Mouse (Mus musculus) cerebellum, adult 8-10 months (tissue): ENCODE data around the gene Gadd45b.

Experiments used
- DNase-seq: peaks from one replicate; pipeline ENCODE4 v3.0.0; 2022

Gene Gadd45b

DNA sequence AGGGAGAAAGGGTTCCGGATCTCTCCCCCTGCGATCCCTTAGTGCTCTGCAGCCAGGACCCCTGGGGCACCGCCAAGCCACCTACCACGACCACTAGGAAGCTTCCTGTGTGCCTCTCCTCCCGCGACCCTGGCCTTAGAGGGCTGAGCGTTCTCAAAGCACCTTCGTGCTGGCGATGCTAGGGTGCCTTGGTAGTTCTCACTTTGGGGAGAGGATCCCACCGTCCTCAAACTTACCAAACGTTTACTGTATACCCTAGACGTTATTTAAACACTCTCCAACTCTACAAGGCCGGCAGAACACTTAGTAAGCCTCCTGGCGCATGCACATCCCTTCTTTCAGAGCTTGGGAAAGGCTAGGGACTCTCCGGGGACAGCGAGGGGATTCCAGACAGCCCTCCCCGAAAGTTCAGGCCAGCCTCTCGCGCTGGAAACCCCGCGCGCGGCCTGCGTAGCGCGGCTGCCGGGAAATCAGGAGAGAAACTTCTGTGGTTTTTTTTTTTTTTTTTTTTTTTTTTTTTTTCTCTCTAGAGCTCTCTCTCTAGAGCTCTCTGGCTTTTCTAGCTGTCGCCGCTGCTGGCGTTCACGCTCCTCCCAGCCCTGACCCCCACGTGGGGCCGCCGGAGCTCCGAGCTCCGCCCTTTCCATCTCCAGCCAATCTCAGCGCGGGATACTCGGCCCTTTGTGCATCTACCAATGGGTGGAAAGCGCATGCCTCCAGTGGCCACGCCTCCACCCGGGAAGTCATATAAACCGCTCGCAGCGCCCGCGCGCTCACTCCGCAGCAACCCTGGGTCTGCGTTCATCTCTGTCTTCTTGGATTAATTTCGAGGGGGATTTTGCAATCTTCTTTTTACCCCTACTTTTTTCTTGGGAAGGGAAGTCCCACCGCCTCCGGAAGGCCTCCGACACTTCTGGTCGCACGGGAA is at the start of gene Gadd45b:
Gene Gadd45b (plus strand): TSS at position 775 of the 928 bp plus-strand sequence.
- peak; percentile 98 for DNase-seq

DNA sequence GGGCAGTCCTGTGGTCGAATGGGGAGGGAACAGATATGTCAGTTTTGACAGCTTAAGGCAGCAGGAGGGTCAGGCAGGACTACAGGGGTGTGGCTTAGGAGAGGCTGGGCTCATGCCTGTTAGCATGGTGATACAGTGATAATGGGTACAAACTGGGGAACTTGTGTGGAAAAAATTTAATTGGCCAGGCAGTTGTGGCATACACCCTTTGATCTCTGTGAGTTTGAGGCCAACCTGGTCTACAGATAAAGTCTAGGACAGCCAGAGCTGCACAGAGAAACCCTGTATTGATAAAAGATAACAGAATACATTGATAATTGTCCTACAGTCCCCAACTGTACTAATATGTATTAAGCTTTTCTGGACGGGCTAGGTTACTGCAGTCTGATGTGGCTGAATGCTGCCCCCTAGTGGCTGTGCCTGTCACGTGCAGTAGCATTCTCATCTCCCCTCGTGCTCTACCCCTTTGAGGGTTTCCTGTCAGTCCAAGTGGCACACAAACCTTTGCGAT is 49.7 kb upstream of the Gadd45b start:
- peak; percentile 78 for DNase-seq

DNA sequence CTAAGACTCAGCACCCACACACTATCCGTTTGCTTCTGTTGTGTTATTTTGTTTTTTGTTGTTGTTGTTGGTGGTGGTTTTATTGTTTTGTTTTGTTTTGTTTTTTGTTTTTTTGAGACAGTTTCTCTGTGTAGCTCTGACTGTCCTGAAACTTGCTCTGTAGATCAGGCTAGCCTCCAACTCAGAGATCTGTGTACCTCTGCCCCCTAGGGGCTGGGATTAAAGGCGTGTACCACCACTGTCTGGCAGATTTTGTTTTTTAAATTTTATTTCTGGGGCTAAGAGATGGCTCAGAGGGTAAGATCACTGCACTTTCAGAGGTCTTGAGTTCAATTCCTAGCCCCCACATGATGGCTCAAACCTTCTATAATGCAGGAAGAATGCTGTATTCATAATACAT is 49.0 kb upstream of the Gadd45b start:
- DNase-seq: no peak

DNA sequence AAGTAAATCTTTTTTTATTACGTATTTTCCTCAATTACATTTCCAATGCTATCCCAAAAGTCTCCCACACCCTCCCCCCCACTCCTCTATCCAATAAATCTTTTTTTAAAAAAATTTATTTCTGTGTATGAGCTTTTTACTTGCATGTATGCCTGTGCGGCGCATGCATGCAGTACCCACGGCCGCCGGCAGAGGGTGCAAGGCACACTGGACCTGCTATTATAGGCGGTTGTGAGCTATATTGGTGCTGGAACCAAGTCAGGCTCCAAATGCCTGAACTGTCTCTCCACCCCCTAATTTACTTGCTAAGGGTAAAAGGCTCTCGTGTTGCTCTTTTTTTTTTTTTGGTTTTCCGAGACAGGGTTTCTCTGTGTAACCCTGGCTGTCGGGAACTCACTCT is 48.6 kb upstream of the Gadd45b start:
- DNase-seq: peak; percentile 73

DNA sequence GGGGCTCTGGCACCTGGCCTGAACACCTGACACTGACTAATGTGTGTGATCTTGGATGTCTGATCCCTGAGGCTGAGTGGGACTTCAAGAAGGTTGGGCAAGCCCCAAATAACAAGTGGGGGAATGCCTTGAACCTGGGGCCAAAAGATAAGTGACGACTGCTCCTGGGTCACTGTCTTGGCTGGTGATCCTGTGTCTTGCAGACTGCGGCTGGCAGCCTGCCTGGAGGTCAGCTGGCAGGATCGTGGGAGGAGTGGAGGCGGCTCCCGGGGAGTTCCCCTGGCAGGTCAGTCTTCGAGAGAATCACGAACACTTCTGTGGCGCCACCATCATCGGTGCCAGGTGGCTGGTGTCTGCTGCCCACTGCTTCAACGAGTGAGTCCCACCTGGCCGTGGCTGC is 42.7 kb upstream of the Gadd45b start:
- DNase-seq: peak; percentile 72

DNA sequence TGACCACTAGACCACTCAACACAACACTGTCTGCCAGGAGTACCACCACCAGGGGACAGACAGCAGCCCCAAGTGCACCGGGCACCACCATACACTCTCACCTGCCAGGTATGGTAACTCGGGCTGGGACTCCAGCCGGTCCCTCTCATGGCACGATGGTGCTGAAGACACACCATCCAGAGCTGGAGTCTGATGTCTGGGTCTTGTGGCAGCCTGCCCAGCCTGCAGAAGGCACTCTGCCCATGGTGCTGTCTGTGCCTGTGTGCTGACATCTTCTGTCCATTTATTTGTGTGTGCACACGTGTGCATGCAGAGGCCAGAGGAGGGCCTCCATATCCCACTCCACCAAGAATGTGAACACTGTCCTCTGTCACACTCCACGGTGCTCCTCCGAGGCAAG is 34.8 kb upstream of the Gadd45b start:
- DNase-seq: no peak

DNA sequence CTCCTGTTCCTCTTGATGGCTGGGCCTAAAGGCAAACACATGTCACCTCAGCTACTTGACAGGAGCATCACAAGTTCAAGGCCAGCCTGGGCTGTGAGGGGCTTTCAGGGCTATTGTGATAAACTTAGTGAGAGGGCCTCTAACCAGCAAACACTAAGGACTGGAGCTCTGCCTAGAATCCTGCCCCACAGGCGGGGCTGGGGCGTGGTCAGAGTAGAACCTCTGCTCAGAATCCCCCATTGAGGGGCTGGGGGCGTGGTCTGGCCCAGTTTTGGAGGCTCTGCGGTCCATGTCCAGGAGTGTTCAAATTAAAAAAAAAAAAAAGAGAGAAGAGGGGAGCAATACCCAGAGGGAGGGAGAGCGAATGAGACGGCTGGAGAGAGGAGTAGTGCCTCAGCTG is 34.2 kb upstream of the Gadd45b start:
- no peak for DNase-seq

DNA sequence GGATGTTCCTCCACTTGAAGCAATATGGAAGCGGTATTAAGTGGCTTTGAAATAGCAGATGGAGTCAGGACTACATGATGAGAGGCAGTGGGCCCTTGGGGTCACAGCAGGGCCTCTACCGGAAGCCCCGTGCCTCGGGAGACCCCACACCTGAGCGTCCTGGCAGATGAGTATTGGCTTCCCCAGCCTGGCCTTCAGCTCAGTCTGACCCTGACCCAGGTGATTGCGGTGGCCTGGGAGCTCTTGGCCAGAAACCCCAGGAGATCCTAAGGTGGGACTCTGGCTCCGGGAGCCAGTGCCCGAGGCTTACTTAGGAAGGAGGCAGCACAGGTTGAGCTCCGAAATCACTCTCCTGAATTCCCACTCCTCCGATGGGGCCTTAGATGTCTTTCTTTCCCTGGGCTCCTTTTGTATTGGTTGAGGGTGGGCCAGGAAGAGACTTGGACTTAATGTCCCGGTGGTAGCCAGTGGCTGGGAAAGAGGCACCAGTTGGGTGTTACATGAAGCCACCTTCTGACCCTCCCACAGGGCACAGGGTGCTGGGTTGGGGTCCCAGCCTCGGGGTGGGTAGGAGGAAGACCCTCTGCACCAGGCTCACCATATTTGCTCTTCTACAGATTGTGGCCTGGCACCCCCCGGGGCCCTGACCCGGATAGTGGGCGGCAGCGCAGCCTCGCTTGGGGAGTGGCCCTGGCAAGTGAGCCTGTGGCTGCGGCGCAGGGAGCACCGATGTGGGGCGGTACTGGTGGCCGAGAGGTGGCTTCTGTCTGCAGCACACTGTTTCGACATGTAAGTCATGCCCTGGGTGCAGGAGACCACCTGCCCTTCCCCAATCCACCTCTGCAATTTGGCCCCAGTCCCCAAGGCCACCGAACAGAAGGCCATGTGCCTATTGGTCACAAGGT is 33.0 kb upstream of the Gadd45b start:
- DNase-seq: no peak

DNA sequence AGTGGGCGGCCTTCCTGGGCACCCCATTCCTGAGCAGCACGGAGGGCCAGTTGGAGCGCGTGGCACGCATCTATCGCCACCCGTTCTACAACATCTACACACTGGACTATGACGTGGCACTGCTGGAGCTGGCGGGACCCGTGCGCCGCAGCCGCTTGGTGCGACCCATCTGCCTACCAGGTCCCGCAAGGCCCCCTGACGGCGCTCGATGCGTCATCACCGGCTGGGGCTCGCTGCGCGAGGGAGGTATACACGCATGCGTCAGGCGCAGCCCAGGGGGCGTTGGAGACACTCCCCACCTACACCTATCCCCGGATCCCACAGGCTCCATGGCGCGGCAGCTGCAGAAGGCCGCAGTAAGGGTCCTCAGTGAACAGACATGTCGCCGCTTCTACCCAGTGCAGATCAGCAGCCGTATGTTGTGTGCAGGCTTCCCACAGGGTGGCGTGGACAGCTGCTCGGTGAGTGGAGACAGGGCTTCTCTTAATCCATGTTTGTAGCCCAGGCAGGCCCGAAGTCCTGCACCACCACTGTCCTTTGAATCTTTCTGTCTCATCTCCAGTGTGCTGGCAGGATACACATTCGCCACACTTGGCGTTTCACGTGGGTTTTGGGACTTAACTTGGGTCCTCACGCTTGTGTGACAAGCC is 31.9 kb upstream of the Gadd45b start:
- DNase-seq: no peak

DNA sequence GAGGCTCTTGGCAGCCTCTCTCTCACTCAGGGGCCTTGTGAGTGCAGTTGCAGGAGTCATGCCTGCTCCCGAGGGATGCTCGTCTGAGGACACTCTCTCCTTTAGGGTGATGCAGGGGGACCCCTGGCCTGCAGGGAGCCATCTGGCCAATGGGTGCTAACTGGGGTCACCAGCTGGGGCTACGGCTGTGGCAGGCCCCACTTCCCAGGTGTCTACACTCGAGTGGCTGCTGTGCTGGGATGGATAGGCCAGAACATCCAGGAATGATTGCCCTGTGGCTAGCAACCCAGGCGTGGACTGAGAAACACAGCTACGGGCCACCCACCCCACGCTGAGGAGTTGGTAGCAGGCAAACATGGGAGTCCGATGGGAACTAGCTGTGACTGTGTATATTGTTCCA is 30.8 kb upstream of the Gadd45b start:
- DNase-seq: no peak

DNA sequence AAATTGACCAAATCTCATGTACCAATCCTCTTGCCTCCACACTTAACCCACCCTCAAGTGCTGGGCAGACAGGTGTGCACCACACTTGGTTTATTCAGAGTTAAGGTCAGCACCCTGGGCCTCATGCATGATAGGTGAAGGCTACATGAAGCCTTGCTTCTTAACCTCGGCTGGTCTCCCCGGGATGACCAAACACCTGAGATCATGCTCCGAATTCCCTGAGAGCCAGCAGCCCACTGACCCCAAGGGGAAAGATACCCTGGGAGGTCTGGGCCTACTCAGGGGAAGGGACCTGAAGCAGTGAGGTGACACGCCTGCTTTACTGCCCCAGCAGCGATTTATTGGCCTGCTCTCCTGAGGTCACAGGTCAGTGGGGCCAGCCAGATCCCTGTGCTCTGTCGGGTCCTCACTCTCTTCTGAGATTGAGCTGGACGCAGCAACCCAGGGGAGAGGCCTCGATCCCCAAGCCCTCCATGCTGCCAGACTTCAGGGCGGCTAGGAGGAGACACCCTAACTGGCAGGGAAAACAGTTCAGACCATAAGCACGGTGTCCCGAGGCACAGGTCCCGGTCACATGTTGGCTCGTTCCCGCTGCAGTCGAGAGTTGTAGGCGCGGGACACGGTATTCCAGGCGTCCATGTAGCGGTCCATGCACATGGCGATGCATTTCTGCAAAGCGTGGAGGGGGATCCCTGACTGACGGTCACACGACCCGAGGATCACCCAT is 30.1 kb upstream of the Gadd45b start:
- peak; percentile 47 for DNase-seq

DNA sequence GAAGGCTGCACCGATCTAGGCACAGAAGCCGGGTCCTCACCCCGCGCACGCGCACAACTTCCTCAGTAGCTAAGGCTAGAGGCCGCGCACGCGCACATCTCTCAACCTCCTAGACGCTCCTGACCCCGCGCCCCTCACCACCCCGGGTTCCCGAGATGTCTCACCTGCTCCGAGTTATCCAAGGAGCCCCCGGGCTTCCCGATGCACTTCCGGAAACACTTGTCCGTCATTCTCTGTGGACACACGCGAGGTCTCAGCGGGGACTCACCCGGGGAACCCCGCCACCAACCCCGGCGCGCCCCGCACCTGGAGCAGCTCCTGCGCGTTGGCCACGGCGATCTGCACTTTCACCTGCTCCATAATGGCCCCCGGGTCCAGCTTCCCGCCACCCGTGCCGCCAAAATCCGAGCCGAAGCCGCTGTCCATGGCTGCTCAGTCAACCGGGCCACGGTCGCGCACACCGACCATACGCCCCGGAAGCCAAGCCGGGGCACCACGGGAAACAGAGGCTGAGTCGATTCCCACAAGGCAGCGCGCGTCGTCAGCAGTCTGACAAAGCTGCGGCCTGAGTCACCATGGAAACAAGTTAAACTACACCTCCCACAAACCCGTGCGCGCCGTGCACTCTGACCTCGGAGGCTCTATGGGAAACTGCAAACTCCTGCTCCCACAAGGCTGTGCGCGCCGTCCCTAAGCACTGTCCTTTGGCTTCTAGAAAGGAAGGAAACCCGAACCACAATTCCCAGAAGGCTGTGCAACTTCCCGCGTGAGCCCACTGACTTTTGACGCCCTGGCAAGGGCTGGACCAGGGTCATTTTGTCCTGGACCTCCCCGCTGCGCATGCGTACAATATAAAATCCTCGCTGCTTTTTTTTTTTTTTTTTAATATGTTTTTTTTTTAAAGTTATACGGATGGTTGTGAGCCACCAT is 29.3 kb upstream of the Gadd45b start, which contains the start of gene Timm13:
Gene Timm13 (minus strand): TSS at position 652 of the 930 bp plus-strand sequence.
- peak; percentile 97 for DNase-seq

DNA sequence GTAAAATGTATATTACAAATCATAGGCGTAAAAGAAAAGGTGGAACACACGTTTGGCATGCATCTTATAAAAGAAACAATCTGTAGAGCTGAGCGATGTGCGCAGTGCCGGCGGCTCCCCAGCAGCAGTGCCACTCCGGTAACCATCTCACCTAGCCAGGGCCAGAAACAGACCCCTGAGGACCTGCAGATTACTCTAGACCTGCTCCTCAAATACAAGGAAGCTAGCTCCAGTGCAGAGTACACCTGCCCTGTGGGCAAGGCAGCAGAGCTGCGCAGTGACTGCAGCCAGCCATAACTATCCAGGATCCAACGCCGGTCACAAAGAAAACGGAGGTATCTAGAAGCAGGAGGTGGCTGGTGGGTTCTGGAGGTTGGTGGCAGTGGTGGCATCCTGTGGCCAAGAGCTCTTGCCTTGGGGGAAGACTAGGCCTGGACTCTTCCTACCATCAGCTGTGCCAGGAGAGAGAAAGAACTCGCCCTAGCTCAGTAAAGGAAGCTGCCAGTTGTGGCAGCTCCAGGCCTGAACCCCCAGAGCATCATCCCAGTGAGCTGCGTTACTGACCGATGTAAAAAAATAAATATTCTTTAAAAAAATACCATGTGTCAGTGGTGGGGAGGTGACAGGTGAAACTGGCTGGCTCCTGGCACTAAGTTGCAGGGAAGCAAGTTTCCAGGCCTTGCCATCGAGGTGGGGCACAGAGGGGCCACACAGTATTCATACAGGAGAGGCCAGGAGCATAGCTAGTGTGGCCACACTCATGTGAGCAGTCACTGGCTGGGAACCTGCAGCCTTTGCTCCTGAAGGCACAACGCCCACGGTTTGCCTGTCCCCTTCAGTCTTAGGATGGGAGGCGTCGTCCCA is 28.2 kb upstream of the Gadd45b start:
- peak; percentile 53 for DNase-seq

DNA sequence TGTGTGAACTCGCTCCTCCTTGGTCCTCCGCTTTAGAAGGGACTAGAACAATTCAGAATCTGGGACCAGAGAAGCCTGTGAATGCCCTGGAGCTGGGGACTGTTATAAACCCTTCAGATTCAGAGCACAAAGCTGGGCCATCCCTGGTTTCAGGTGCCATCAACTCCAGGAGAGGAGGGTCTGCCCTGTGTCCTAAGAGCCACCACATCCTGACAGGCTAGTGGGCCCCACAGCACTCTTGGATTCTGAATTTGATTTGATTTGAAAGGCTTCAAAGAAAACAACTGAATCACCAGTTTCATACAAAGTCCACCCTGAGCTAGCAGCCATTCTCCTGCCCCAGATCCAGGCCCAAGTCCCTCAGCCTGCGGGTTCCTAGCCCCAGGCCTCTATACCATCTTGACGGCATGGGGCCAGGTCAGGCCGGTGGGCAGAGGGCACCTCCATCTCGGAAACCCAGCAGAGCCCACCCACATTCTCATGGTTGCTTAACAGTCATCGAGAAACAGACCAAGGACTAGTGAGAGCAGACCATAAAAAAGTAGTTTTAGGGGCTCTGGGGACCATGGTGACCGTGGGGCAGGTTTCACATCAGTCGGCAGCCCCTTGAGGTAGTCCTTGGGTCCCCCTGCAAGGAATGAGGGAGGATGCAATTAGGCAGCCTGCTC is 27.5 kb upstream of the Gadd45b start:
- no peak for DNase-seq

DNA sequence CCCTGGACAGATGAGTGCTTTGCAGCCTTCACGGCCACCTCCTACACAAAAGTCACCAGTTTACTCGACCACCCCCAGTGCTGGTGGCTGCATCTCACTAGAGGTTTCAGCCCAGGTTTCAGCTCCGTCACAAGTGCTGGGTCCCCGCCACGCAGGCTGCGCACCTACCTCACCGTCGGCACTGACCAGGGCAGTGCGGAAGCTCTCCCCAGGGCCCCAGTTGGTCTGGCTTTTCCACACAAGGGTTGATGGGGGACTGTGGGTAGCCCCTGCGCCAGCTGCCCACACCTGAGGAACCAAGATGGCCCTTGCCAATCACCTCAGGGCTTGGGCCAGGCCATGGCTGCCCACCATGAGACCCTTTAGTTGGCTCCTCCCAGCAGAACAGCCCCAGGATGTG is 26.6 kb upstream of the Gadd45b start:
- DNase-seq: no peak

DNA sequence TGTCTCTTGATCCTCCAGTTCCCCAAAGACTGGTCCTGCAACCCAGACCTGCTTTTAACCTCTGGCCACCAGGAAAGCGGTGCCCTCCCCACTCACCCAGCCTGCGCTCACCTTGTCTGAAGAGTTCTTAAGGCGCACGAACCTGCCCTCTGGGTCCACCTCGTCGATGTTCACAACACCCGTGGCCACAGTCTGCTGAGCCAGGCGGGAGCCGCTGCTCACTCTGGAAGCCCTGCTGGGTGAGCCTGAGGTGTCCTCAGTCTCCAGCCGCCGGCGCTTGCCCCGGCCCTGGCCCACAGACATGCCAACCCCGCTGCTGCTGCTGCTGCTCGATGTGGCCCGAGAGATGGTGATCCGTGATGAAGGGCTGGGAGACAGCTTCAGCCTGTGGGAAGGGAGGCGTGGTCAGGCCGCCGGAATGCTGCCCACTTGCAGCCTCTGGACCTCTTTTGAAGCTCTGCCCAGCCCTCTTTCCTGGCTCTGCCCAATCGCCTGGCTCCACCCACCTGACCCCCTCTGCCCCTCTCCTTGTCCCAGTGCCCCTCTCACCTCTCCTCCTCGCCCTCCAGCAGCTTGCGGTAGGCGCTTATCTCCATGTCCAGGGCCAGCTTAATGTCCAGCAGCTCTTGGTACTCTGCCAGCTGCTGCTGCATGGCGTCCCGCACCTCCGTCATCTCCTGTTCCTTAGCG is 25.7 kb upstream of the Gadd45b start:
- DNase-seq: no peak

DNA sequence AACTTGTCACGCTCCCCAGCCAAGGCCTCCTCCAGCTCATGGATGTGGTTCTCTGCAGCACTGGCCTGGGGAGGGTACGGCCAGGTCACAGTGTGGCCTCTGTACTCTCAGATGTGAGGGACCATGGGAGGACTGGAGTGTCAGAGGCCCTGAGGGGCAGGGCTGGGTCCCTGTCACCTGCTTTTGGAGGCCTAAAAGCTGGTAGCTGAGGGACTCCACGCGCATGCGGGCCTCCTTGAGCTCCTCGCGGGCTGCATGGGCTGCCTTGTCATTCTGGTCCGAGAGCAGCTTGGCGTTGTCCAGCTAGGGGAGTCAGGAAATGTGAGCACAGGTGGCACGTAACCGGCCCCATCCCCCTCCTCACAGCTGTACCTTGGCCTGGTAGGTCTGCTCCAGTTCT is 25.2 kb upstream of the Gadd45b start:
- no peak for DNase-seq

DNA sequence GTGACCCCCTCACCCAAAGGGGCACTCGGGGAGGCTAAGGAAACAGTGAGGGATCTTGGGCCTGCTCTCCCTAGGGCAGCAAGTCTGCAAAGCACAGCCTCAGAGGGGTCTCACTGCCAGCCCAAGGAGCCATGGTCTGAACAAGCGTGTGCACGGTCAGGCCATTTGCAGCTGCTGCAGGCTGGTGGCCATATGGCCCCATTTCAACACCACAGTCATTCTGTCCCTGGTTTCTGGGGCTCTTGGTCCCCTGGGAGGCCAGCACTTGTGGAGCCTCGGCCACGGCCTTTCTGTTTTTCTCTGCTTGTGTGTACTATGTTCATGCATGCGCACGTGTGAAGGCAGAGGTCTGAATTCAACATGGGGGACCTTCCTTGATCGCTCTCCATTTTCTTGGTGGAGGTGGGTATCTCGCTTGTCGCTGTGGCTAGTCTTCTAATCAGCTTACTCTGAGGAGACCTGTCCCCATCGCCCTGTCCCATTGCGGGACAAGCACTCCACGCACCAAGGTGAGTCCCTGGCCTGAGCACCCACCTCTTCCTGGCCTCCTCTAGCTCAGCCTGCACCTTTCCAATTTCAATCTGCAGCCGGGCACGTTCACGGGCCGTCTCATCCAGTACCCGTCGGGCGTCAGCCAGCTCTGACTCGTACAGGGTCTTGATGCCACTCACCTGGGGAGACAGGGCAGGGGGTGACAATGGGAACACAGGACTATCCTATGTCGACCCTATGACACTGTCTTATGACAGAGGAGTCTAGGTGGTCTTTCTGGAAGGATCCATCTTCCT is 20.3 kb upstream of the Gadd45b start:
- no peak for DNase-seq
